Mouse (Mus musculus) MEL (cell line): ENCODE results near the gene Cldn19. TPM values are rescaled to one million over a fixed set of nuclear protein-coding genes. Genes with fewer than 3 reads are reported as not detected.

Experiments
- DNase-seq: peaks from one replicate; pipeline ENCODE4 v3.0.0; 2011; ENCODE audit warnings: low read depth, low spot score
- H3K27ac ChIP-seq: 2 replicates; pipeline ENCODE4 v1.5.1; 2012; ENCODE audit warnings: low read depth, mild to moderate bottlenecking, control low read depth, low read length, moderate library complexity; ENCODE audit not compliant: control insufficient read depth
- H3K27me3 ChIP-seq, 2 experiments: fragments of 150-350 bp in 1 of 2; sonication (generic) in 1 of 2; 2 replicates each; pipeline ENCODE4 v1.6.1; 2012; ENCODE audit warnings: low read length in 2 of 2, mild to moderate bottlenecking in 2 of 2, improper control_type of control experiment in 1 of 2, moderate library complexity in 1 of 2; ENCODE audit not compliant: insufficient read depth in 2 of 2, control insufficient read depth in 1 of 2
- H3K36me3 ChIP-seq, 2 experiments: 2 replicates each; pipeline ENCODE4 v1.6.1; 2012 to 2014; ENCODE audit warnings: low read length in 2 of 2, improper control_type of control experiment in 1 of 2, inconsistent platforms in 1 of 2, mild to moderate bottlenecking in 1 of 2; ENCODE audit not compliant: insufficient read depth in 2 of 2, control insufficient read depth in 1 of 2
- H3K4me1 ChIP-seq, 2 experiments: fragments of 150-350 bp in 1 of 2; sonication (generic) in 1 of 2; 2 replicates each; pipeline ENCODE4 v1.6.1; 2012; ENCODE audit warnings: low read length in 2 of 2, improper control_type of control experiment in 1 of 2, mild to moderate bottlenecking in 1 of 2; ENCODE audit not compliant: insufficient read depth in 2 of 2, control insufficient read depth in 1 of 2
- H3K4me3 ChIP-seq, 2 experiments: fragments of 150-350 bp in 1 of 2; sonication (generic) in 1 of 2; 2 replicates each; pipeline ENCODE4 v1.5.1; 2012; ENCODE audit warnings: low read depth in 2 of 2, low read length in 2 of 2, mild to moderate bottlenecking in 2 of 2, moderate library complexity in 2 of 2, control low read depth in 1 of 2, improper control_type of control experiment in 1 of 2; ENCODE audit not compliant: control insufficient read depth in 1 of 2, insufficient read depth in 1 of 2
- H3K79me2 ChIP-seq: 2 replicates; pipeline ENCODE4 v1.6.1; 2012; ENCODE audit warnings: mild to moderate bottlenecking, low read length, moderate library complexity; ENCODE audit not compliant: control insufficient read depth, poor library complexity, insufficient read depth
- H3K9ac ChIP-seq: 2 replicates; pipeline ENCODE4 v1.6.1; 2012; ENCODE audit warnings: low read depth, mild to moderate bottlenecking, control low read depth, low read length, moderate library complexity; ENCODE audit not compliant: control insufficient read depth, poor library complexity, severe bottlenecking
- H3K9me3 ChIP-seq: fragments of 150-350 bp; sonication (generic); replicated peaks from 2 replicates; pipeline ENCODE4 v1.6.1; 2012; ENCODE audit warnings: mild to moderate bottlenecking, low read length, improper control_type of control experiment, moderate library complexity; ENCODE audit not compliant: insufficient read depth
- BHLHE40 ChIP-seq: IDR thresholded peaks from 2 replicates; pipeline ENCODE4 v1.6.1; 2012; ENCODE audit warnings: low read depth, mild to moderate bottlenecking, inconsistent platforms, low read length, improper control_type of control experiment, borderline replicate concordance
- CHD1 ChIP-seq: IDR thresholded peaks from 2 replicates; pipeline ENCODE4 v1.6.1; 2012; ENCODE audit warnings: low read depth, mild to moderate bottlenecking, inconsistent platforms, low read length, improper control_type of control experiment
- CHD2 ChIP-seq: IDR thresholded peaks from 2 replicates; pipeline ENCODE4 v1.6.1; 2011; ENCODE audit warnings: low read length, improper control_type of control experiment
- CTCF ChIP-seq, 3 experiments: IDR thresholded peaks in 2 of 3; conservative IDR thresholded peaks in 1 of 3; 2 replicates each; pipeline ENCODE4 v1.5.1; 2011 to 2012; ENCODE audit warnings: low read length in 3 of 3, low read depth in 2 of 3, mild to moderate bottlenecking in 2 of 3, improper control_type of control experiment in 1 of 3, inconsistent platforms in 1 of 3, mixed read lengths in 1 of 3, moderate library complexity in 1 of 3; ENCODE audit not compliant: control insufficient read depth in 1 of 3, insufficient read depth in 1 of 3, poor library complexity in 1 of 3, severe bottlenecking in 1 of 3
- E2F4 ChIP-seq: IDR thresholded peaks from 2 replicates; pipeline ENCODE4 v1.6.1; 2011; ENCODE audit warnings: low read depth, low read length, improper control_type of control experiment, borderline replicate concordance
- ELF1 ChIP-seq: IDR thresholded peaks from 2 replicates; pipeline ENCODE4 v1.6.1; 2014; ENCODE audit warnings: low read depth, mild to moderate bottlenecking, inconsistent platforms, low read length, improper control_type of control experiment, moderate library complexity
- EP300 ChIP-seq, 2 experiments: IDR thresholded peaks; 2 replicates each; pipeline ENCODE4 v1.6.1; 2011; ENCODE audit warnings: improper control_type of control experiment in 2 of 2, low read length in 2 of 2, low read depth in 1 of 2, mild to moderate bottlenecking in 1 of 2
- GABPA ChIP-seq: IDR thresholded peaks from 2 replicates; pipeline ENCODE4 v1.6.1; 2012; ENCODE audit warnings: low read depth, mild to moderate bottlenecking, inconsistent platforms, low read length, improper control_type of control experiment, moderate library complexity
- HCFC1 ChIP-seq: IDR thresholded peaks from 2 replicates; pipeline ENCODE4 v1.6.1; 2012; ENCODE audit warnings: low read depth, mild to moderate bottlenecking, inconsistent platforms, low read length, improper control_type of control experiment, moderate library complexity
- JUND ChIP-seq: IDR thresholded peaks from 2 replicates; pipeline ENCODE4 v1.6.1; 2011; ENCODE audit warnings: low read depth, mild to moderate bottlenecking, improper control_type of control experiment, low read length
- KAT2A ChIP-seq: conservative IDR thresholded peaks from 2 replicates; pipeline ENCODE4 v1.6.1; 2012; ENCODE audit warnings: low read depth, low read length, improper control_type of control experiment, inconsistent platforms
- MAX ChIP-seq: IDR thresholded peaks from 2 replicates; pipeline ENCODE4 v1.6.1; 2011; ENCODE audit warnings: low read length, improper control_type of control experiment
- MAZ ChIP-seq: IDR thresholded peaks from 2 replicates; pipeline ENCODE4 v1.6.1; 2012; ENCODE audit warnings: low read depth, mild to moderate bottlenecking, inconsistent platforms, low read length, improper control_type of control experiment
- MXI1 ChIP-seq: IDR thresholded peaks from 2 replicates; pipeline ENCODE4 v1.6.1; 2011; ENCODE audit warnings: mild to moderate bottlenecking, low read depth, low read length, improper control_type of control experiment
- MYB ChIP-seq: IDR thresholded peaks from 2 replicates; pipeline ENCODE4 v1.6.1; 2011; ENCODE audit warnings: mild to moderate bottlenecking, low read depth, low read length, improper control_type of control experiment
- MYC ChIP-seq: IDR thresholded peaks from 2 replicates; pipeline ENCODE4 v1.6.1; 2011; ENCODE audit warnings: low read depth, mild to moderate bottlenecking, low read length, improper control_type of control experiment, moderate library complexity
- NELFE ChIP-seq: IDR thresholded peaks from 2 replicates; pipeline ENCODE4 v1.6.1; 2011; ENCODE audit warnings: low read depth, low read length, improper control_type of control experiment
- NRF1 ChIP-seq: IDR thresholded peaks from 2 replicates; pipeline ENCODE4 v1.6.1; 2014; ENCODE audit warnings: low read depth, mild to moderate bottlenecking, inconsistent platforms, low read length, improper control_type of control experiment, moderate library complexity; ENCODE audit not compliant: poor library complexity, insufficient read depth, severe bottlenecking
- POLR2AphosphoS2 ChIP-seq: IDR thresholded peaks from 2 replicates; pipeline ENCODE4 v1.6.1; 2011; ENCODE audit warnings: low read length, improper control_type of control experiment
- POLR2AphosphoS5 ChIP-seq: IDR thresholded peaks from 2 replicates; pipeline ENCODE4 v1.6.1; 2012; ENCODE audit warnings: low read depth, borderline replicate concordance, mild to moderate bottlenecking, inconsistent platforms, low read length, moderate library complexity, mixed read lengths
- RAD21 ChIP-seq: IDR thresholded peaks from 2 replicates; pipeline ENCODE4 v1.6.1; 2011; ENCODE audit warnings: mild to moderate bottlenecking, low read depth, low read length, improper control_type of control experiment
- SMC3 ChIP-seq: IDR thresholded peaks from 2 replicates; pipeline ENCODE4 v1.6.1; 2011; ENCODE audit warnings: low read depth, low read length, improper control_type of control experiment
- TBP ChIP-seq: IDR thresholded peaks from 2 replicates; pipeline ENCODE4 v1.8.0; 2011; ENCODE audit warnings: low read depth, low read length, improper control_type of control experiment
- TCF12 ChIP-seq: IDR thresholded peaks from 2 replicates; pipeline ENCODE4 v1.6.1; 2014; ENCODE audit warnings: low read depth, mild to moderate bottlenecking, inconsistent platforms, low read length, improper control_type of control experiment, moderate library complexity
- USF1 ChIP-seq: IDR thresholded peaks from 2 replicates; pipeline ENCODE4 v1.6.1; 2014; ENCODE audit warnings: low read depth, mild to moderate bottlenecking, inconsistent platforms, low read length, improper control_type of control experiment, moderate library complexity
- USF2 ChIP-seq, 2 experiments: IDR thresholded peaks; 2 replicates each; pipeline ENCODE4 v1.6.1; 2011 to 2012; ENCODE audit warnings: improper control_type of control experiment in 2 of 2, low read length in 2 of 2, borderline replicate concordance in 1 of 2, inconsistent platforms in 1 of 2, low read depth in 1 of 2, mild to moderate bottlenecking in 1 of 2; ENCODE audit not compliant: insufficient read depth in 1 of 2
- ZC3H11A ChIP-seq: IDR thresholded peaks from 2 replicates; pipeline ENCODE4 v1.6.1; 2012; ENCODE audit warnings: low read depth, mild to moderate bottlenecking, inconsistent platforms, low read length, improper control_type of control experiment
- ZMIZ1 ChIP-seq: IDR thresholded peaks from 2 replicates; pipeline ENCODE4 v1.6.1; 2012; ENCODE audit warnings: low read depth, mild to moderate bottlenecking, inconsistent platforms, low read length, improper control_type of control experiment, moderate library complexity
- polyA plus RNA-seq, 2 experiments: library from polyadenylated mRNA; stranded (reverse) in 1 of 2; unstranded in 1 of 2; fragments of >175 nt in 1 of 2; fragments of >200 nt in 1 of 2; gene quantifications; 2 replicates each; pipeline versions ENCODE4 v1.2.1 to v1.2.4; 2012; ENCODE audit warnings: low replicate concordance in 2 of 2, low read depth in 1 of 2; ENCODE audit not compliant: insufficient read length in 2 of 2, insufficient read depth in 1 of 2, missing spikeins in 1 of 2
- total RNA-seq: library from RNA; depleted of rRNA; stranded (reverse); fragments of 300-350 nt; gene quantifications from 2 replicates; pipeline ENCODE4 v1.2.3, GENCODE M21; 2012

Gene Cldn19
- total and polyA plus RNA-seq, 3 experiments = not detected

DNA sequence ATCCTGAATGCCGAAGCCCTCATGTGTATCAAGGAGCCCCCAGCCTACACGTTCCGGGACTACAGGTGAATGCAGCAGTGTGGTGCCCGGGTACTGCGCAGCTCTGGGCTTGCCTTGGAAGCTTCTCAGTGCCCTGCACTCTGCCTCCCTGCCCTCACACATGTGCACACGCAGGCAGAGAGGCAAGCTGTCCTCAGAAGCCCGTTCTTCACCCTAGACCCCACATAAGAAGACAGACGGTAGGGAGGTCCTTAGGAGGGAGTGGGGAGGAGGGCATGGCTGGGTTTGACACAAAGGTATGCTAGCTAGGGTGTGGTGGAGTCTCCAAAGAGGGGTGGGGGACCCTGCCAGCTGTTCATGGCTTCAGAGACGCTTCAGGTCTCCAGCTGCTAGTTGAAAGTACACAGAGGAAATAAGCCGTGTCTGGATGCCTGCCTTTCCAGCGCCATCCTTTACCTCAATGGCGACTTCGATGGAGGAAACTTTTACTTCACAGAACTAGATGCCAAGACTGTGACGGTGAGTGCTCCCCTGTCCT is 8.5 kb upstream of the Cldn19 start:
- no peaks in the 10 kb centered on the region for H3K9me3 ChIP-seq
- H3K79me2 ChIP-seq = no peaks in the 10 kb centered on the region
- H3K4me1 ChIP-seq = no peaks in the 10 kb centered on the region
- H3K36me3 ChIP-seq = no peaks in the 10 kb centered on the region; a peak in 1 of 4 replicates
- TF ChIP-seq ELF1 (no peak), TBP (no peak), CHD2 (no peak), SMC3 (no peak), RAD21 (no peak), CTCF (IDR thresholded peaks at IDR 0.05 in 2 of 3, conservative IDR thresholded peaks at IDR 0.05 in 1 of 3; ENCODE audit: control insufficient read depth in 1 of 3, insufficient read depth in 1 of 3, low read depth in 2 of 3, low read length in 3 of 3, poor library complexity in 1 of 3, severe bottlenecking in 1 of 3) (no peak), EP300 (IDR thresholded peaks at IDR 0.05; ENCODE audit: low read depth in 1 of 2, low read length in 2 of 2) (no peak), CHD1 (no peak)
- TF ChIP-seq, all 39 proteins: peak for 0
- Histone ChIP-seq H3K9ac (no peak overlapping the region), H3K27ac (no peak overlapping the region), H3K4me3 (no peak overlapping the region), H3K27me3 (no peaks in the 10 kb centered on the region)
- no peak for DNase-seq

DNA sequence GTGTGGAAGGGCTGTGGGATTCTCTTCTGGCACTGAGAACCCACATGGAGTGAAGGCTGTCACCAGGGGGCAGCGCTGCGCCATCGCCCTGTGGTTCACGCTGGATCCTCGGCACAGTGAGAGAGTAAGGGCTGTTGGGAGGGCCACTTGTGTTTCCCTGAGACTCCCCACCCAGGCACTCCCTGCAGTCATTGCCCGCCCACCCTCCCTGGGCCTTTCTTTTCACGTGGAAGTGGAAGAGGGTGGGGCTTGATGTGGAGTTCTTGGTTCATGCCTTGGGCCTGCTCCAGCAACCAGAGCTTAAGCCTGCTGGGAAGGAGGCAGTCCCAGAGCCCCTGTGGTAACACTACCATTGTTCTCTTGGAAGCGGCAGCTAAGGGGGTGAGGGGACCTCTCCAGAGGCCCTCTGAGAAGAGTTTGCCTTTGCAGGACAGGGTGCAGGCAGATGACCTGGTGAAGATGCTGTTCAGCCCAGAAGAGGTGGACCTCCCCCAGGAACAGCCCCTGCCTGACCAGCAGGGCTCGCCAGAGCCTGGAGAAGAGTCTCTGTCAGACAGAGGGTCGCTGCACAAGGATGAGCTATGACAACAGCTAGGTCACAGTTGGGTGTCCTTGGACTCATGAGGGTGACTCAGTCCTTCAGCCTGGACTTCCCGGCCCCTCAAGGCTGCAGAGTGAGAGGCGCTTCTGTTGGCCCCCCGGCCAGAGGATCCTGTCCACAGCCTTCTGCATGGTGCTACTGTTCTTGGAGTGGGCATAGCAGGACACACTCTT is 7.6 kb upstream of the Cldn19 start:
- no peak overlapping the region for H3K9ac ChIP-seq
- no peaks in the 10 kb centered on the region for H3K27me3 ChIP-seq
- H3K9me3 ChIP-seq = no peaks in the 10 kb centered on the region
- H3K4me3 ChIP-seq = no peak overlapping the region
- peak; percentile 68 for DNase-seq
- H3K36me3 ChIP-seq = no peaks in the 10 kb centered on the region
- H3K79me2 ChIP-seq = no peaks in the 10 kb centered on the region
- no peak overlapping the region for H3K27ac ChIP-seq
- no peaks in the 10 kb centered on the region for H3K4me1 ChIP-seq
- TF ChIP-seq E2F4 (no peak), CTCF (IDR thresholded peaks at IDR 0.05 in 2 of 3, conservative IDR thresholded peaks at IDR 0.05 in 1 of 3; ENCODE audit: control insufficient read depth in 1 of 3, insufficient read depth in 1 of 3, low read depth in 2 of 3, low read length in 3 of 3, poor library complexity in 1 of 3, severe bottlenecking in 1 of 3) (peak; percentile 85 to 96 (median 89)), MYC (0 out of 2 replicates have a peak, but pooled peaks have one; percentile 20), KAT2A (no peak), NELFE (no peak), TBP (no peak), RAD21 (peak; percentile 87), CHD2 (no peak), POLR2AphosphoS5 (no peak), SMC3 (peak; percentile 92), TCF12 (no peak), MYB (no peak), MAZ (no peak), EP300 (IDR thresholded peaks at IDR 0.05; ENCODE audit: low read depth in 1 of 2, low read length in 2 of 2) (no peak), BHLHE40 (no peak), GABPA (no peak), POLR2AphosphoS2 (no peak), MAX (no peak), HCFC1 (no peak), NRF1 (no peak), USF1 (no peak), ZC3H11A (peak; percentile 81), USF2 (IDR thresholded peaks at IDR 0.05; ENCODE audit: borderline replicate concordance in 1 of 2, insufficient read depth in 1 of 2, low read depth in 1 of 2, low read length in 2 of 2) (no peak), JUND (no peak), MXI1 (no peak), CHD1 (no peak), ZMIZ1 (no peak)
